In the genomic region with DNA sequence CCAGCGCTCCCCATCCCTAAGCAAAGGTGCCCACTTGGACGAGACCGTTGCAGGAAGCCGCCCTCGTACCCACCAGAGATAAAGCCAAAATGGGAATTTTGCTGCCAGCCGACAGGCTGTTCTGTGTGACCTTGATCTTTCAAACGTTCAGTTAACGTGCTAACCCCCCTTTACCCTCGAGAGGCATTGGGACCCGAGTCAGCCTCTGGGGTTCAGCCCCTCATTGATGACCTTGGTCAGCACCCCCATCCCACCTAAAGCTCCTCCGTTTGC, we compare ENCODE assay signal across 7 mouse cellular contexts. TPM values are rescaled to one million over a fixed set of nuclear protein-coding genes. Genes with fewer than 3 reads are reported as not detected.
DNase-seq lines count a peak whose midpoint lies in the region; ATAC-seq and TF ChIP-seq lines count a peak whose summit lies in the region.

No protein-coding gene starts in this region.

- 7% methylated on average over 11 of the region's 11 CpGs for WGBS in lung, embryonic 14.5 days
- WGBS in forebrain, embryonic 10.5 days, result 18% methylated on average over 11 of the region's 11 CpGs
- 9% methylated on average over 11 of the region's 11 CpGs for WGBS in intestine, postnatal 0 days
- 10% methylated on average over 11 of the region's 11 CpGs for WGBS in neural tube, embryonic 15.5 days

- peak overlapping the region; percentile 52 for H3K9ac ChIP-seq in lung, embryonic 14.5 days
- H3K9ac ChIP-seq in intestine, postnatal 0 days (ENCODE audit: low read depth, low read length), result peak overlapping the region; percentile 48; the same call in 1 of the 2 replicates
- peak overlapping the region; percentile 45 for H3K9ac ChIP-seq in neural tube, embryonic 15.5 days (replicated peaks)

- ATAC-seq in lung, embryonic 14.5 days (ENCODE audit: insufficient read depth), result no peak
- no peak for ATAC-seq in intestine, postnatal 0 days
- ATAC-seq in neural tube, embryonic 15.5 days (ENCODE audit: low FRiP score), result no peak

- TF ChIP-seq CTCF in lung, embryonic 14.5 days (IDR thresholded peaks at IDR 0.05; ENCODE audit: low read depth), result no peak
- no peak for TF ChIP-seq CTCF in intestine, postnatal 0 days (IDR thresholded peaks at IDR 0.05; ENCODE audit: low read depth)

- peaks cover 7% of the 10 kb centered on the region; the same call in 1 of the 2 replicates for H3K27me3 ChIP-seq in lung, embryonic 14.5 days (ENCODE audit: insufficient read depth, low read length)
- H3K27me3 ChIP-seq in forebrain, embryonic 10.5 days (ENCODE audit: poor library complexity, severe bottlenecking), result peaks cover 14% of the 10 kb centered on the region
- H3K27me3 ChIP-seq in intestine, postnatal 0 days (replicated peaks; ENCODE audit: control insufficient read depth, insufficient read depth, low read length), result peaks cover 9% of the 10 kb centered on the region; the same call in 1 of the 2 replicates
- H3K27me3 ChIP-seq in neural tube, embryonic 15.5 days (replicated peaks), result no peaks in the 10 kb centered on the region

- H3K4me1 ChIP-seq in lung, embryonic 14.5 days (ENCODE audit: insufficient read depth), result peaks cover 9% of the 10 kb centered on the region; the same call in 1 of the 2 replicates
- peaks cover 59% of the 10 kb centered on the region for H3K4me1 ChIP-seq in forebrain, embryonic 10.5 days
- H3K4me1 ChIP-seq in intestine, postnatal 0 days (replicated peaks; ENCODE audit: control insufficient read depth, insufficient read depth, low read length), result no peaks in the 10 kb centered on the region; the same call in 1 of the 2 replicates
- peaks cover 38% of the 10 kb centered on the region for H3K4me1 ChIP-seq in neural tube, embryonic 15.5 days

- peak overlapping the region; percentile 83 for H3K4me2 ChIP-seq in lung, embryonic 14.5 days
- H3K4me2 ChIP-seq in intestine, postnatal 0 days (replicated peaks; ENCODE audit: low read depth), result peak overlapping the region; percentile 97
- peak overlapping the region; percentile 90 for H3K4me2 ChIP-seq in neural tube, embryonic 15.5 days

- no peak overlapping the region for H3K27ac ChIP-seq in lung, embryonic 14.5 days (ENCODE audit: low read depth)
- peak overlapping the region; percentile 90 for H3K27ac ChIP-seq in forebrain, embryonic 10.5 days
- H3K27ac ChIP-seq in intestine, postnatal 0 days (ENCODE audit: low read depth, low read length), result no peak overlapping the region
- H3K27ac ChIP-seq in neural tube, embryonic 15.5 days (replicated peaks), result peak overlapping the region; percentile 46; the same call in 1 of the 2 replicates

- no peak for DNase-seq in lung, embryonic 14.5 days
- no peak for DNase-seq in lung, postnatal 10 days
- DNase-seq in forebrain, embryonic 10.5 days (ENCODE audit: extremely low spot score, low spot score), result no peak
- no peak for DNase-seq in adrenal gland, postnatal 4 days (ENCODE audit: low spot score in 2 of 2)
- DNase-seq in B cell, adult 2 months, result no peak

- H3K9me3 ChIP-seq in lung, embryonic 14.5 days (ENCODE audit: low read depth, low read length), result no peaks in the 10 kb centered on the region
- H3K9me3 ChIP-seq in forebrain, embryonic 10.5 days, result no peaks in the 10 kb centered on the region
- H3K9me3 ChIP-seq in intestine, postnatal 0 days (ENCODE audit: control insufficient read depth), result no peaks in the 10 kb centered on the region
- H3K9me3 ChIP-seq in neural tube, embryonic 15.5 days (replicated peaks), result no peaks in the 10 kb centered on the region

- peak overlapping the region; percentile 75 for H3K4me3 ChIP-seq in lung, embryonic 14.5 days (ENCODE audit: low read depth, low read length)
- peak overlapping the region; percentile 79 for H3K4me3 ChIP-seq in forebrain, embryonic 10.5 days
- peak overlapping the region; percentile 75 for H3K4me3 ChIP-seq in intestine, postnatal 0 days (ENCODE audit: low read depth, low read length)
- peak overlapping the region; percentile 83 for H3K4me3 ChIP-seq in neural tube, embryonic 15.5 days (replicated peaks)

- no peaks in the 10 kb centered on the region for H3K36me3 ChIP-seq in lung, embryonic 14.5 days (ENCODE audit: insufficient read depth)
- 0 out of 2 replicates have a peak, but pooled peaks cover 3% of the 10 kb centered on the region for H3K36me3 ChIP-seq in forebrain, embryonic 10.5 days (replicated peaks)
- H3K36me3 ChIP-seq in intestine, postnatal 0 days (ENCODE audit: control insufficient read depth, insufficient read depth), result no peaks in the 10 kb centered on the region
- H3K36me3 ChIP-seq in neural tube, embryonic 15.5 days, result no peaks in the 10 kb centered on the region

RNA-seq across cellular contexts. Expression of a gene that starts 0.7 kb away (rescaled TPM):
- polyA plus RNA-seq in lung, embryonic 14.5 days (2014; fragmentation: Nextera tagmentation; extraction: Ambion mirVana), result 12.9 and 13.8 TPM in 2 replicates
- 24.3 and 25.5 TPM in 2 replicates for polyA plus RNA-seq in forebrain, embryonic 10.5 days (2016; fragmentation: Nextera tagmentation; extraction: Ambion mirVana)
- polyA plus RNA-seq in intestine, postnatal 0 days (2015; fragmentation: Nextera tagmentation; extraction: Ambion mirVana), result 4.0 TPM in 2 replicates
- polyA plus RNA-seq in neural tube, embryonic 15.5 days (2015; fragmentation: Nextera tagmentation; extraction: Ambion mirVana), result 22.0 and 24.9 TPM in 2 replicates
- total RNA-seq in adrenal gland, postnatal 4 days (2021), result 10 to 100 TPM; 20.9 to 21.2 TPM

Comparison
In these comparisons a context has a peak if more than half of its experiments do, and no peak if none do; other contexts are left out.
1. H3K27ac ChIP-seq: peak in forebrain, embryonic 10.5 days (single experiment) and neural tube, embryonic 15.5 days (single experiment); none in lung, embryonic 14.5 days (single experiment) and intestine, postnatal 0 days (single experiment).
2. Peak in every context shown above with its lines, with median percentiles within 50 percentile points of each other: H3K4me2 ChIP-seq, H3K4me3 ChIP-seq and H3K9ac ChIP-seq.